Mouse (Mus musculus) adrenal gland (tissue): ENCODE data around the gene Arhgef2.

ENCODE experiments used
- intact Hi-C: fragments of 180-260 bp; cut with DNase I; formaldehyde crosslinking; loops from one replicate; pipeline ENCODE4 v1.15.1; 2025

The Arhgef2 gene

DNA sequence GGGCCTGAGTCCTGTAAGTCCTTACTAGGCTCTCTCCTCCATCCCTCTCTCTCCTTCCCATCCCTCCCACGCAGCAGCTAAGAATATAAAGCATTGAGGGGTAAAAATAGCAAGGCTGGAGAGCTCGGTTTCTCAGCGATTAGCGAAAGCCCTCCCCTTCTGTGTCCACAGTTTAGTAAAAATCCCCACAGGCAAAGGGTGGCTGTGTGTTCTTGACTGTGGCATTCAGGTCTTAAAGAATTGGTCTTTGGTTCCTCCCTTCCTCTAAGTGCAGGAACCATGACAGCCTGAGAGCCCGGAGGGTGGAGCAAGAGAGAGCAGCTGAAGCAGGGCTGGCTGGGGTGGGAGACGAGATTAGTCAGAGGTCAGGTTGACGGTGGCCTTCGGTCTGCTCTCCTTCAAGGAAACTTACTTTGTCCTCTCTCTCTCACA, 30.8 kb downstream of the Arhgef2 start:
- intact Hi-C loops = no loop called here

DNA sequence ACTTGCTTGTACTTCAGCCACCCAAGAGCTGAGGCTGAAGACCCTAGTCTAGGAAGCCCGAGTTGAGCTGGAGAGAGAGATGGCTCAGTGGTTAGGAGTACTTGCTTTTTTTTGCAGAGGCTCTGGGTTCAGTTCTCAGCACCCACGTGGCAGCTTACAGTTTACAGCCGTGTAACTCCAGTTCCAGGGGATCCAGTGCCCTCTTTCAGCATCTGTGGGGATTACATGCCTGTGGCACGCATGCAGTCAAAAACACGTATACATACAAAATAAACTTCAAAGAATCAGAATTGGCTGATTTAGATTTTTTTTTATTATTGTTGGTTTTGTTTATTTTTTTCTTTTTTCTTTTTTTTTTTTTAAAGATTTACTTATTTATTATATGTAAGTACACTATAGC, 31.4 kb downstream of the Arhgef2 start:
- intact Hi-C loops = no loop called here

DNA sequence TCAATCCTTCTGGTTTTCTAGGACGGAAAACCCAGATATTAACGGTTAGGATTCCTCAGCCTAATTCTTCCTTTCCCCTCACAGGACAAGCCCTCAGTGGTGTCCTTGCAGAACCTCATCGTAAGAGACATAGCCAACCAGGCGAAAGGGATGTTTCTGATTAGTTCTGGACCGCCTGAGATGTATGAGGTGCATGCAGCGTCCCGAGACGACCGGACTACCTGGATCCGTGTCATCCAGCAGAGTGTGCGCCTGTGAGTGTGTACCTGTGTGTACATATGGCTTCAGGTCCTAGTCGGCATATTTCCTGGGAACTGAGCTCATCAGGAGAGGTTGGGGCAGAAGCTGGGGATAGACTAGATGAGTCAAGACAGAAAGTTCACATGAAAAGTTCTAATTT, 33.5 kb downstream of the Arhgef2 start:
- intact Hi-C loops = loop anchor here (2.0 kb wide), 2 partner anchors 14 to 32 kb away; no protein-coding TSS in a partner anchor

DNA sequence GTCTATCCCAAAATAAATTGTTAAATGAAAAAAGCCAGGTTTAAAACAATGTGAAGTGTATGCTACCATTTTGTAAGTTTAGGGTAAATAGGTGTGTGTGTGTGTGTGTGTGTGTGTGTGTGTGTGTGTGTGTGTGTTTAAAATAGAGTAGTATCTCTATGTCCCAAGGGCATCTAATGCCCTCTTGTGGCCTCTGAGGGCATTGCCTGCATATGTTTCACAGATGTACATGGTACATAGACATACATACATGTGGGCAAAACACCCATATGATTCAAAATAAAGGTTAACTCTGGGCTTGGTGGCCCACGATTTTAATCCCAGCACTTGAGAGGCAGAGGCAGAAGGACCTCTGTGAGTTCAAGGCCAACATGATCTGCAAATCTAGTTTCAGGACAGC, 34.9 kb downstream of the Arhgef2 start:
- intact Hi-C loops = no loop called here

DNA sequence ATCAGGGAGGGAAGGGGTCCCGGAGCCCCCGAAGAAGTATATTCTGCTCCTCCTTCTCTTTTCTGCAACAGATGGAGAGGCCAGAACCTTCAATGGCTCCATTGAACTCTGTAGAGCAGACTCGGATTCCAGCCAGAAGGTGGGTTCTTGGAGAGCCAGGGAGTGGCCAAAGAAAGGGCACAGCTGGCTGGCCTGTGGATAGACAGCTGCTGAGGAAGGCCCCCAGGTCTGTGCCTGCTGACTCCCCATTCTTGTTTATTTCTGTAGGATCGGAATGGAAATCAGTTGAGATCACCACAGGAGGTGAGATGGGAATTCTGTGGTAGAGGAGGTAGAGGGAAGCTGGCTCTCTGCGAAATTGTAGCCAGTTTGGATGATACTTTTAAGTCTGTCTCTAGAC, 37.3 kb downstream of the Arhgef2 start:
- intact Hi-C loops = no loop called here

DNA sequence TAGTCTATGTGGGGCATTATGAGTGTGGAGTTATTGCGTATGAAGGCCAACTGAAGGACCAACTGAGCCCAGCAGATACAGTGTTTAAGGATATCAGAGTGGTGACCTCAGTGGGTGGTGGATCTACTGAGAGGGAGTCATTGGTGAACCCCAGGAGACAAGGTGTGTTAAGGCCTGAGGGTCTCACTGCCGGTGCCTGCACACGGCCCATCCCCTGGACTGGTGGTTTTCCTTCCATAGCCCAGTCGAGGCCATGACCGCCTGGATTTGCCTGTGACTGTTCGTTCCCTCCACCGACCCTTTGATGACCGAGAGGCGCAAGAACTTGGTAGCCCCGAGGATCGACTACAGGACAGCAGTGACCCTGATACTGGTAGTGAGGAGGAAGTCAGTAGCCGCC, 40.2 kb downstream of the Arhgef2 start:
- intact Hi-C loops = no loop called here

DNA sequence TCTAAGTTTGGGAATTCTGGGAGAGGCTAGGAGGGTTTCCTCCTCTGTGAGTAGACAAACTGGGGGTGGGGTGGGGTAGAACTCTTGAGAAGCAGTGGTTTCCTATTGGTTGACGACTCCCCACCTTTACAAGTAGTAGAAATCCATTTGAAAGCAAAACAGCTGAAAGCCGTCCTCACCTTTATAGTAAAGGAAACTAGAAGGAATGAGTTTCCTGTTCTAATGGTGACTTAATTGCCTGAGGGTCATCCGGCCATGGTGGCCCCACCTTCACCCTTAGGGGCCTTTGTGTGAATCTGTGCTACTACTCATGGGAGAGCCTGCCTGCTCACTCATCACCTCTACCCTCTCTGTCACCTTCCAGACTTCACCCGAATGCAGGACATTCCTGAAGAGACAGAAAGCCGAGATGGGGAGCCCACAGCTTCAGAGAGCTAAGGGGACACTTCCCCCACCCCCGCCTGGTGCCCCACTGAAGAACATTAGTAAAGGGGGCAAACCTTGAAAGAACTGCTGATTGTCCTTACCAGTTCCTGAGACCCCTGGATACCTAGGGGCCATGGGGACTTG, 40.7 kb downstream of the Arhgef2 start:
- intact Hi-C loops = no loop called here

DNA sequence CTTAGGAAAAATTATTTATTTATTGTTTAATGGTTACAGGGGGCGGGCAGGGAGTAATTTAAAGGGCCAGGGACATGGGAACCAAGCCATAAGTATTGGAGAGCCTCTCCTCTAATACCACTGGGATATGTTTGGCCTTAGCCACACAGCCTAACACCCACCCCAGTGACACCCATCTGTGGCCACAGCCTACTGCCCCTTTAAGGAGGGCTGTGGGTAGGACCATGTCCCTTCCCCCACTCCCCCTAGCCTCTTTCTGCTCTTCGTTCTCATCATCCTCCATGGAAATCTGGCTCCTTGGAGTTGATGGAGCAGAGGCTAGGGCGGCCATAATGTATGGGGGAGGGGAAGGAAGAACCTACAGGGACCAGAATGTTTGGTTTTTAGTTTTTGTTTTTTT, 41.3 kb downstream of the Arhgef2 start:
- intact Hi-C loops = no loop called here

DNA sequence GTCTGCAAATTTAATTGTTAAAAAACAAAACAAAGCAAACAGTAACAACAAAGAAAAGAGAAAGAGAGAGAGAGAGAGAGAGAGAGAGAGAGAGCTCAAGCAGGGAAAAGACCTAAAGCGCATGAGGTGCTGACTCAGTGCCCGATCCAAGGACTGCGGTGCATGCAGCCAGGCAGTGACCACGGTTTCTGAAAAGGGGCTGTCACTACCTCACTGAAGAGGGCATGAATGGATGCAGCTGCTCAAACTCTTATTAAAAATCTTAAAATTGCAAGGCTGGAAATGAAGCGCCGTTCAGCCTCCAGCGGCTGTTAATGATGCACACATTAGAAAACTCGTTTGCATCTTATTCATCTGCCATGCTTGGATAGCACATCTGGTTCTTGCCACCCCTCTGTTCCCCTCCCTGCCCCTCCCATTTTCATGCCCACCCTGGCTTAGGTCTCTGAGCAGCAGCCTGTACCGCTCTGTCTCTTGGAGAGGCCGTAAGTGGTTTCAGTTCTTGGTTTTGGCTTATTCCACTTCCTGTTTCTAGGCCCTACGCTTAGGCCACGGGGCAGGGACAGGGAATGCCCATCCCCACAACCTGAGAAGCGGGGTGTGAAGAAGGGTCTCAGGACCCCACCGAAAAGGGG, 42.1 kb downstream of the Arhgef2 start:
- intact Hi-C loops = no loop called here

DNA sequence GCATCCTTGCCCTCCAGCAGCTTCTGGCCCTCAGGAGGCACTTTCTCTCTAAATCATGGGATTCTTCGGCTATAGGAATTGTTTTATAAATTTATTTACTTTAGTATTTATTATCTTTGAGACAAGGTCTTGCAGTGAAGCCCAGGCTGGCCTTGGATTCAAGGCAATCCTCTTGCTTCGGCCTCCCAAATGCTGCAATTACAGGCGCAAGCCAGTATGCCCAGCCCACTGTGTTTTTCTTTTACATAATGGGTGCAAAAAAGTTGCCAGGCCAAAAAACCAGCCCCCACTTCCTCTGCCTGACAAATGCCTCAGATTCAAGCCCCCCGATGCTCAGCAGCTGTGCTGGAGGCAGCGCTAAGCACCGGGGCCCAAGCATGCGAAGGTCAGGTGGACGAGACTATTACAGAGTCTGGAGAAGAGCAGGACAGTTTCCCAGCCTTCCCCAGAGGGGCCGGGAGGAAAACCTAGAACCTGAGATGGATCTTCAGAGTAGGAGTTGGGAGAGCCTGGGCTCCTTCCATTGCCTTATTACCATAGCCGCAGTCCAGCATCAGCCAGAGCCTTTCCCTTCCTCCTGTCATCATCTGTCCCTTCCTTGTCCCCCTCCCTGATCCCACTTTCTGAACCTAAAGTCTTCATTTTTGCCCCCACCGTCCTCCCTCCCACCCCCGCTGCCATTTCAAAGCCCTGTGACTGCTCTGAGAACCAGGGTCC, 42.8 kb downstream of the Arhgef2 start:
- intact Hi-C loops = no loop called here

DNA sequence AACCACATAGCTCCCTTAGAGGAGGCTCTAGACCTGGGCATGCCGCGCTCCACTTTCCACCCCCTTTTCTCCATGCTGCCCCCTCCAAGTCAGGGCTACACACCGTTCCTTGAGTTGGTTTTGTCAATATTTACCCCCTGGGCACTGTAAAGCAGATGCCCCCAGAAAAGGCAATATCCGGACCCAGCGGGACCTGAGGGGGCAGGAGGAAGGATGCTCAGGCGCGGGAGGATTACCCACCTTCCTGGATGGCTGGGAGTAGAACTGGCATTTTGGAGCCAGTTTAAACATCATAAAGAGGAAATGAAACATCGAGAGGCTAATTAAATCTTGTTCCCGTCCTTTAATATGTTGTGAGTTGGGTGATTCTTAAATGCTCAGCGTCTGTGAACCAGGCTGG, 43.4 kb downstream of the Arhgef2 start:
- intact Hi-C loops = no loop called here

DNA sequence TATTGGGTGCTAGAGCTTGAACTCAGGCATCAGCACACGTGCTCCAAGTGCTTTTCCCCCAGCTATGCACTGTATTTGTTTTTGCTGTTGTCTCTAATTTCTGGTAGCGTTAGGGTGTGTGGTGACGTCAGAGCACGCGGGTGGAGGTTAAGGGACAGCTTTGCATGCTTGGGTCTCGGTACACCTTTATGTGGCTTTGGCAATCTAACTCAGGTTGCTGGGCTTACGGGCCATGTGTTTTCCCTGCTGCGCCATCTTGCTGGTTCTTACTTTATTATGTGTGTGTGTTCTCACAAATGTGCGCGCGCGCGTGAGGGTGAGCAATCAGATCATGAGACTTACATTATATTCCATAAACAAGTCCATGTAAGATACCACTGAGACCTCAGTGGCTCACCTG, 44.2 kb downstream of the Arhgef2 start:
- intact Hi-C loops = no loop called here

DNA sequence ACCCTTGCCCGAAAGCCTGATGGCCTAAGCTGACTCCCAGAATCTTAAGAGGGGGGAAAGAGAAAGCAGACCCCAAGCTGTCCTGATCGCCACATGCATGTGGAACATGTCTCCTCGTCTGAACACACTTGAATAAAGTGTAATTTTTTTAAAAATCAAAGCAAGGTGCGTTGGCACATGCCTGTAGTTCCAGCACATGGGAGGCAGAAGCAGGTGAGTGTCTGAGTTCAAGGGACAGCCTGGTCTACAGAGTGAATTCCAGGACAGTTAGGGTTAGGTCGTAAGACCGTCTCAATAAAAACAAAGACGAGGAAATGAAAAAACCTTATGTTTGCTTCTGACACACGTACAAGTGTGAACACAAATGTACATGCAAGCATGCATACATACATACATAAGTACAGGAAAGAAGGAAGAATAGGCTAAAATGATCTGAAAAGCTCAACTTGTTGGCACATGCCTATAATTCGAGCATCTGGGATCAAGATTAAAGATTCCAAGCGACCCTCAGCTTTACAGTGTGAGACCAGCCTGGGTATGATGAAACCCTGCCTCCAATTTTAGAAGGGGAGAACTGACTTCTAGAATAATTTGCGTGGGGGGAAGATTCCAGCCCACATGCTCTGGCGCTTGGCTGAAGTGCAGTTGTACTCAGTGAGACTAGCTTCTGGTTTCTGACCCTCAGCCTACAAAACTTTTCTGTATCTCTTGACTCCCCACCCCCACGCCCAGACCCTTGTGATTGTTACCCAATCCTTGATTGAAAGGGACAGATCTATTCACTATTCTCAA, 45.1 kb downstream of the Arhgef2 start:
- intact Hi-C loops = no loop called here

DNA sequence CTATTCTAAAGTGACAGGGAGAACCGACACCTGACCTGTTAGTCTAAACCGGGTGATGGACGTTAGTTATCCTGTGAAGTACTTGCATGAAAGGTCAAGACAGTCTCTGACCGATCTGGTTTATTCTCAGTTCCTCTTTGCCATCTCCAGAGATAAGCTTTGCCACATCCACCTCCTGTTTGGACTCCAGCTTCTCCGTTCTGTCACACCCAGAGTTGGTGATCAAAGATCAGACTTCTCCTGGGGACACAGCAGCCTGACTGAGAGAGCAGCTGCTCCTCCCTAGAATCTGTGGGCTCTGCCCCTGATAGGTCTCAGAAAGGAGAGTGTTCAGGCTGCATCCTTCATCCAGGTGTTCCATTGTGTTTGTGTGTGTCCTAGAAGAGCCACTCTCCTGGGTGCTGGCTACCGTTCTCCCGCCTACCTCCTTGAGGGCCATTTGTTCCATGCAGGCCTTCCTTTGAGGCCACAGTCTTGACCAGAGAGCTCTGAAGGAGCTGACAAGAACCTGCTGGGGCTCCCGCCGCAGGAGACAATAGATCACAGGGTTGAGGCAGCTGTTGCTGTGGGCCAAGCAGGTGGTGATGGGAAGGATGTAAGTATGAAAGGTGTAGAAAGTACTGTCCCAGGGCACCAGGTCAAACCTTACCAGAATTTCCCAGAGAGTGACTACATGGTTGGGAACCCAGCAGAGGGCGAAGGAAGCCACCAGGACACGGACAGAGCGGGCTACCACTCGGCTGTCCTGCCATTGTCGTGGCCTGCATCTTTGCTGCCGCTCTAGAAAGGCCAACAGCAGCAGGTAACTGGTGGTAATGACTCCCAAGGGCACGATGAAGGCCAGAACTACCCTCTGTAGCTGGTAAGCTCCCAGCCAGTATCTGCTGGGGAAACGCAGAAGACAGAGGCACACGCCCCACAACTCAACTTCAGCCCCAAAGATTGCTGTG, 46.2 kb downstream of the Arhgef2 start:
- intact Hi-C loops = no loop called here

DNA sequence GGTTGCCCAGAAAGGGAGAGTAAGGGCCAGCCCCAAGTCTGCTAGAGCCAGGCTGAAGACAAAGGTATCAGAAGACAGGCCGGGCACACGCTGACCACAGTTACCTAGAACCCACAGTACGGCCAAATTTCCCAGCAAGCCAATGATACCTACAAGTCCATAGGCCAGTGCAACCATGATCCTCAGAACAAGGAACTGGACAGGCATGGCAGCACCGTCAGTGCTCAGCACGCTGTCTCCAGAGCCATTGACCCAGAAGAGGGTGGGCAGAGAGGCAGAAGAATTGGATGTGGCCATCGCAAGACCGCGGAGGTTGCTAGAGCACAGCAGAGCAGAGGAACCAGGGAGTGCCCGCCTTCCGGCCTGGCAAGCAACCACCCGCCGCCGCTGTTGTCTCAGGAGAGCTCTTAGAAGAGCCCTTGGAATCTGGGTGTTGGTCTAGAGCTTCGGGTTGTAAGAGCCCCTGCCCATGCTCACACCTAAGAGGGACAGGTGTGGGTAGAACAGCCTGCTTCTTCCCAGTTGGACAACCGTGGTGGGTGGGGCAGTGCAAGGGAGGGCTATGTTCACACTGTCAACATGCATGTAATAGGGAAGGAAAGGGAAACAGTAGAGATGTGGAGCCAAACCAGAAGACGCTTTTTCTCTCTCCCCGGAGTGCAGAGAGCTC, 47.2 kb downstream of the Arhgef2 start, which contains the start of gene Rxfp4:
Gene Rxfp4, minus strand, starts transcription at position 297 of the 670 bp plus-strand sequence.
- intact Hi-C loops = no loop called here

DNA sequence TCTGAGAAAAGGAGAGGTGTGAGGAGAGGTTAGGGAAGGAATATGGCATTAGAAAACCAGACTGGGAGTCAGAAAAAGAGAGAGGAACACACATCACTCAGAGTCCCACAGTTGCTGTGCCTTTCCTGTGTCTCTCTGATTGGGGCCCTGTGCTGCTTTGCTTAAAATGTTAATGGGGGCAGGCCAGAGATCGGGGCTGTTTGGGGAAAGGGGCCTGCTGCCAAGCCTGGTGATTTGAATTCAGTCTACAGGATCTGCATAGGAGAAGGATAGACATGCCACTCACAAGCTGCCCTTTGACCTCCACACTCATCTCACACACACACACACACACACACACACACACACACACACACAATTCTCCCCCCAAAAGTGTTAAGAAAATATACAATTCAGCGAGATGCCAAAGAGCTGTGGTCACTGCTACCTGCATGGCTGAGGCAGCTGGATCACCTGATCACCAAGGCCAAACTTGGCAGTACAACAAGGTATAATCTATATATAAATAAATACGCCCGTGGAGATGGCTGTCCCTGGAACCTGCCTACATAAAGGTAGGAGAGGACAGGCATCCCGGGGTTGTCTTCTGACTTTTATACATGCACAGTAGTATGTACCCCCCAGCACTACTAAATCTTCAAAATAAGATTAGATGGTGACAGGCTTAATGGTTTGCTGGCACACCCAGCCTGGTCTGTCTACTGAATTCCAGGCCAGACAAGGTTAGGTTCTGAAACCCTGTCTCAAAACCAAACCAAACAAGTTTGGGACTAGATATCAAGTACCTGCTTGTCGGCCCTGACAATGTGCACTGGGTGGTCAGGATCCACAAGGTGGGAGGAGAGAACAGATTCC, 48.0 kb downstream of the Arhgef2 start:
- intact Hi-C loops = no loop called here

DNA sequence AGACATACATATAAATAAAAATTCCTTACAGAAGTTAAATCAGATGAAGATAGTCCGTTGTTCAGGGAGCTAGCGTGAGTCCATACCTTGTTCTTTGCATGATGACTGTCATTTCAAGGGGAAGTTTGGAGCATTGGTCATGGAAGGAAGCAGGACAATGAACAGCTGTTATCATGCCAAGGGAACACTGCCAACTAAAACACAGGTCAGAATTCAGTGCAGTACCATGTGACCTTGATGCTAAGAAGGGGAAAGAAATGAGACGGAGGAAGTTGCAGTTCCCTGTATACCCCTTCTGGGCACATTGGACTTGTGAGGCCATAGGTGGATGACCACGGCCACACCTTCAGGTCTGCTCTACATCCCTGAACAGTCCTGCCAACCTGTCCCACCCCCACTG, 48.9 kb downstream of the Arhgef2 start:
- intact Hi-C loops = no loop called here

DNA sequence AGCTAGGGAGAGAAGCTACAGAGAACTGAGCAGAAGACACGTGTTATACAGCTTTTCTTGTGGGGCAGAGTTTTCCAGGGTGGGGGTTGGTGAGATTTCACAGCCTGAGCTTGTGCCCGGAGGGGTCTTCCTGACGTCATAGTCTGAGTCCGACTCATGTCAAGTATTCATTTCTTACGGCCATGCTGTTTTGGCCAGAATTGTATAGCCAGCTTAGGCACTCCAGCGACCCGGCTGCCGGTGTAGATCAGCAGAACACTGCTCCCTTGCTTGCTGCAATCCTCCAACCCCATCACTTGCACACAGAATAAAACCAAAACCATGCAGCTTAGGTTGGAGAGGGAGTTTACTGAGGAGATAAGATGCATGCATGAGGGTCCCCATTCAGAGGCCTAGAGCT, 49.9 kb downstream of the Arhgef2 start:
- intact Hi-C loops = no loop called here

DNA sequence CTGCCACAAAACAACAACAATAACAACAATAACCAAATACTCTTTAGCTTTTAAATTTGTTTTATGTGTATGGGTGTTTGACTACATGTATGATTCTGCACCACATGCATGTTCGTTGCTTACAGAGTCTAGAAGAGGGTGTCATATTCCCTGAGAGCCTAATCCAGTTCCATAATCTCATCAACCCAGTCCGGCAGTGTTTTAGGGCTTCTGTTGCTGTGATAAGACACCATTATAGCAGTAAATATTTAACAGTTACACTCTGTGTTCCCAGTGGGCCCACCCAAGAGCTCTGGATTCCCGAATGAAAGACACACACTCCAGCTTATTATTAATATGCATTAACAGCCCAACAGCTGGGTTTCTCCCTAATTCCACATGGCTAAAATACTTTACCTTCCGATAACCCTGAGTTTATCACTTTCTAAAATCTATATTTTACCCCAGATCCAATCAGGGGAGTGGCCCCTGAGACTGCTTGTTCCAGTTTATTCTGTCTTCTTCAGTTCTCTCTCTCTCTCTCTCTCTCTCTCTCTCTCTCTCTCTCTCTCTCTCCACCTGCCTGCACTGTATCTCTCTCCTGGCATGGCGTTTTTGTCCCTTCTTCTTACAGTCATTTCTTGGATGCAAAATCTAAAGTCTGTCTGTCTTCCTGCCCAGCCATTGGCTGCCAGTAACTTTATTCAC, 52.8 kb downstream of the Arhgef2 start:
- intact Hi-C loops = no loop called here
